Mouse (Mus musculus) midbrain, embryonic 11.5 days (tissue): ENCODE measurements at regions not wholly inside any gene's neighbourhood (a gene's known extent, or its start where the extent isn't known, plus 50 kb on each side); places are given as distances from the start of the nearest gene placed in this dataset.

Experiments used
- ATAC-seq: fragments of 200-750 bp; cut with Nextera tagmentation; 2 replicates; pipeline ENCODE4 v1.8.0; 2017; ENCODE audit warnings: moderate TSS enrichment, moderate library complexity; ENCODE audit not compliant: low FRiP score
- DNase-seq: peaks from one replicate; pipeline ENCODE4 v3.0.0; 2015; ENCODE audit warnings: low spot score; ENCODE audit errors: missing footprints
- H3K27ac ChIP-seq: fragments of 300-500 bp; sonication (generic); 2 replicates; pipeline ENCODE4 v1.5.1; 2014; ENCODE audit warnings: low read depth, low read length
- H3K27me3 ChIP-seq: fragments of 300-500 bp; sonication (generic); 2 replicates; pipeline ENCODE4 v1.6.1; 2014; ENCODE audit warnings: mild to moderate bottlenecking, low read length, moderate library complexity, mixed read lengths; ENCODE audit not compliant: control insufficient read depth, insufficient read depth
- H3K36me3 ChIP-seq: fragments of 300-500 bp; sonication (generic); 2 replicates; pipeline ENCODE4 v1.6.1; 2014; ENCODE audit warnings: mild to moderate bottlenecking, low read length, moderate library complexity, mixed read lengths; ENCODE audit not compliant: control insufficient read depth, insufficient read depth
- H3K4me1 ChIP-seq: fragments of 300-500 bp; sonication (generic); 2 replicates; pipeline ENCODE4 v1.6.1; 2014; ENCODE audit warnings: low read length; ENCODE audit not compliant: control insufficient read depth, insufficient read depth
- H3K4me2 ChIP-seq: fragments of 300-500 bp; sonication (generic); 2 replicates; pipeline ENCODE4 v1.6.1; 2014; ENCODE audit warnings: mild to moderate bottlenecking, moderate library complexity
- H3K4me3 ChIP-seq: fragments of 300-500 bp; sonication (generic); 2 replicates; pipeline ENCODE4 v1.5.1; 2014; ENCODE audit warnings: low read depth, low read length
- H3K9ac ChIP-seq: fragments of 300-500 bp; sonication (generic); 2 replicates; pipeline ENCODE4 v1.6.1; 2014; ENCODE audit warnings: low read length
- H3K9me3 ChIP-seq: fragments of 300-500 bp; sonication (generic); 2 replicates; pipeline ENCODE4 v1.6.1; 2016; ENCODE audit warnings: low read length; ENCODE audit not compliant: control insufficient read depth
- WGBS: fragments of 180-500 bp; shearing (Covaris S2); extraction: QIAGEN DNeasy Blood & Tissue Kit; methylation state at CpG from one replicate; pipeline ENCODE4 v1.1.7; 2014; 5-methylcytosine and 5-hydroxymethylcytosine counted together

DNA sequence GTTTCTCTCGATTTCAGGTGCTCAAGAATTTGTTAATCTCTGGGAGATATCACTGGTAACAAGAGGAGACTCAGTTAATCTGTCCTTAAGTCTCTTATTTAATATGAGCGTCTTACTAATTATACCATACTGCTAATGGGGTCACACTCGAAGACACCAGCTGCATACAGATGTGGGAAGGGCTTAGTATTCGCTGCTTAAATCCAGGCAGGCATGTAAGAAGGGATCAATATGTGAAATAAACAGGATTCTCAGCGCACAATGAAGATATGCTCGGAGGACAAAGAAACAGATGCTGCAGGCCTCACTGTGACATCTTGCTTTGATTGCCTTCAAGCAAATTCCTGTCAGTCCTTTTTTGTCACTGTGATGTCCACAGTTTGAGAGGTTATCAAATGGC lies 108.3 kb downstream of the Zwint start:
- H3K27ac ChIP-seq = no peak overlapping the region
- no peak overlapping the region for H3K4me3 ChIP-seq
- no peak overlapping the region for H3K9ac ChIP-seq
- H3K36me3 ChIP-seq = no peaks in the 10 kb centered on the region
- peaks cover 3% of the 10 kb centered on the region; the same call in 1 of the 2 replicates for H3K4me1 ChIP-seq
- ATAC-seq (peak; percentile 77), DNase-seq (no peak)
- no peak overlapping the region for H3K4me2 ChIP-seq
- H3K9me3 ChIP-seq = no peaks in the 10 kb centered on the region
- no peaks in the 10 kb centered on the region for H3K27me3 ChIP-seq
- WGBS = 32% methylated on average over 6 of the region's 6 CpGs

DNA sequence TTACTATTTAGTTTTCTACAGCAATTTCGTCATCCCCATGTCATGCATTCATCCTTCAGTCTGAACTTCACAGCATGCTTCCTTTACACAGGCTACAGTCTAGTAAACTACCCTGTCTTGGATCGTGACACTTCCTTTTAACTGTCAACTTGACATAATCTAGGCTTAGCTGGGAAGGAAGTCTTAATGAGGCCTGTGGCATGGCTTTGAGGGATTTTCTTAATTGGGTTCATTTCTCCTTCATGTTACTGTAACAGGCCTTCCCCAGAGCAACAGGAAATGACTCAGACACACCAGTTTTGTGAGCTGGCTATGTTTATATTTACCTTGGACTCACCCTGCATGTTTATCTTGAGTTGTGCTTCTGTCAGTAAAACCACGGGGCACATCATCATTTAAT lies 123.7 kb downstream of the Zwint start:
- no peak for ATAC-seq
- no peak overlapping the region for H3K4me3 ChIP-seq
- H3K27ac ChIP-seq = no peak overlapping the region
- no peaks in the 10 kb centered on the region for H3K27me3 ChIP-seq
- H3K4me1 ChIP-seq = no peaks in the 10 kb centered on the region
- WGBS = 55% methylated on average over 3 of the region's 3 CpGs
- no peaks in the 10 kb centered on the region for H3K36me3 ChIP-seq
- no peak overlapping the region for H3K4me2 ChIP-seq
- no peak for DNase-seq
- no peak overlapping the region for H3K9ac ChIP-seq
- no peaks in the 10 kb centered on the region for H3K9me3 ChIP-seq

DNA sequence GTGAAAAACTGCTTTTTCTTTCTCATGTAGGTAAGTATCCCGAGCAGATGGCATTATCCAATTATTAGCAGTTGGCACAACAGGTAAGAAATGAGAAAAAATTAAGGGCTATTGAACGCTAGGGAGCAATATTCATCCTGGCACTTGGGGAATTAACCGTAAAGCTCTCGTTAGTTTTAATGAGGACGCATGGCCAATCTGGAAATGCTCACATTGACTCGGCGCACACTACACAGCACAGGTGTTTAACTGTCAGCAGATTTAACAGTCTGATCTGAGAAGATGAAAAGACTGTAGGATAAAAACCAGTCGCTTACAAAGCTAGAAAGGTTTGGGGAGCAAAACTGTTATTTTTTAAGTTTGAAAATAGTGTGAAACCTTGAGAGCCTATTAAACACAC lies 157.0 kb downstream of the Zwint start:
- 91% methylated on average over 8 of the region's 8 CpGs for WGBS
- Histone ChIP-seq H3K9me3 (no peaks in the 10 kb centered on the region), H3K4me3 (no peak overlapping the region), H3K4me1 (no peaks in the 10 kb centered on the region), H3K4me2 (no peak overlapping the region), H3K27ac (no peak overlapping the region), H3K9ac (no peak overlapping the region), H3K36me3 (no peaks in the 10 kb centered on the region), H3K27me3 (no peaks in the 10 kb centered on the region)
- DNase-seq (no peak), ATAC-seq (no peak)

DNA sequence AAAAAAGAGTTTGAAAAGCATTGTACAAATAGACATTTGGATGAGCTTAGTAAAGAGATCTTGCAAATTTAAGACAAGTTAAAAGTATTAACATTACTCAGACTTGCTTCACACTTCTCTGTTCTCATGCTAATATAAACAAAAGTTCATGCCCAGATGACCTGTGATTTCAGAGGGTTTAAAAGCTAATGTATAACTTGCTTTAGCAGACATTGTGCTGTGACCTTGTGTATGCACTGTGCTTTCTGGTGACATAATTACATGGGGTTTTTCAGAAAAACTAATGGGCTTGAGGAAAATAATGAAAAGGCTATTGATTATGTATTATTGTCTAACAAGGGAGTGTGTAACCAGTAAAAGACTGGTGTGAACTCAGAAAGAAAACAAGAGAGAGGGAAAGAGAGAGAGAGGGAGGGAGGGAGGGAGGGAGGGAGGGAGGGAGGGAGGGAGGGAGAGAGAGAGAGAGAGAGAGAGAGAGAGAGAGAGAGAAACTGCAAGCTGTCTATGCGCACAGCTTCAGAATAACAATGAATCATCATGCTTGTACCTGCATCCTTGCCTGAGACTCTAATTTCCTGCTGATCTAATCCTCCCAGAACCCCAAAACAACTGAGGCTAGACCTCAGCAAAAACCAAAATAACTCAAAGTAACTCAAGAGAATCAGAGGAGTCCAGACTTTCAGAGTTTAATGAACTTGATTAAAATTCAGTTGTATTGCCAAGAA lies 192.9 kb downstream of the Zwint start:
- H3K27me3 ChIP-seq = no peaks in the 10 kb centered on the region
- no peak overlapping the region for H3K9ac ChIP-seq
- no peaks in the 10 kb centered on the region for H3K4me1 ChIP-seq
- 65% methylated on average over 1 of the region's 1 CpGs for WGBS
- no peak overlapping the region for H3K27ac ChIP-seq
- ATAC-seq = no peak
- no peak overlapping the region for H3K4me2 ChIP-seq
- no peak for DNase-seq
- no peak overlapping the region for H3K4me3 ChIP-seq
- no peaks in the 10 kb centered on the region for H3K9me3 ChIP-seq
- no peaks in the 10 kb centered on the region for H3K36me3 ChIP-seq

DNA sequence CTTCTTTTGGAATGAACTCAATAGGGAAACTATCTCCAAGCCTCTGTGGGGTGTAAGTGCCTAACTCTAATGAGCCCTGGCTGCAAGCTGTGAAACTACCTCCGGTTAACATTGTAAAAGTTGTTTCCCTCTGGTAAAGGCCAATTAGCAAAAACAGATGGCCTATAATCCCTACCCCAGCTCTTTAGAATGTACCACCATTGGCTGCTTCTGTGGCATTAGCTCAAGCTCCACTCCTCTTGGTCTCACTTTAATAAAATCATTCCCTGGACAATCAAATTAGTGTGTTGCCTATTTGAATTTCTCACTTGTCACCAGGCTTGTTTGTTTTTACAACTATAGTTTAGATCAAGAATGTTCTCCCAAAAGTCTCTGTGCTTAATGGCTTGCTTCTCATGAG lies 213.3 kb downstream of the Zwint start:
- WGBS = 39% methylated on average over 1 of the region's 1 CpGs
- Histone ChIP-seq H3K4me3 (no peak overlapping the region), H3K4me2 (no peak overlapping the region), H3K9me3 (no peaks in the 10 kb centered on the region), H3K4me1 (no peaks in the 10 kb centered on the region), H3K9ac (no peak overlapping the region), H3K36me3 (no peaks in the 10 kb centered on the region), H3K27ac (no peak overlapping the region), H3K27me3 (no peaks in the 10 kb centered on the region)
- DNase-seq (no peak), ATAC-seq (no peak)
